Mouse (Mus musculus) C2C12 (cell line): Measurements from ENCODE around the gene Smtnl2.

ENCODE experiments used
- CTCF ChIP-seq: IDR thresholded peaks from one replicate; pipeline ENCODE4 v1.5.1; 2011; ENCODE audit not compliant: control insufficient read depth, insufficient read depth, insufficient read length
- FOSL1 ChIP-seq: IDR thresholded peaks from one replicate; pipeline ENCODE4 v1.8.0; 2011; ENCODE audit warnings: mild to moderate bottlenecking, low read length; ENCODE audit not compliant: poor library complexity, insufficient read depth, severe bottlenecking
- MAX ChIP-seq: IDR thresholded peaks from one replicate; pipeline ENCODE4 v1.6.1; 2011; ENCODE audit warnings: mild to moderate bottlenecking, control low read depth
- MYOD1 ChIP-seq: IDR thresholded peaks from one replicate; pipeline ENCODE4 v1.6.1; 2011; ENCODE audit warnings: low read depth; ENCODE audit not compliant: control insufficient read depth, insufficient read length
- MYOG ChIP-seq: IDR thresholded peaks from one replicate; pipeline ENCODE4 v1.6.1; 2011; ENCODE audit not compliant: control insufficient read depth, insufficient read length; ENCODE audit errors: extremely low read depth
- USF1 ChIP-seq: IDR thresholded peaks from one replicate; pipeline ENCODE4 v1.6.1; 2011; ENCODE audit warnings: low read depth, mild to moderate bottlenecking, control low read depth, moderate library complexity

DNA sequence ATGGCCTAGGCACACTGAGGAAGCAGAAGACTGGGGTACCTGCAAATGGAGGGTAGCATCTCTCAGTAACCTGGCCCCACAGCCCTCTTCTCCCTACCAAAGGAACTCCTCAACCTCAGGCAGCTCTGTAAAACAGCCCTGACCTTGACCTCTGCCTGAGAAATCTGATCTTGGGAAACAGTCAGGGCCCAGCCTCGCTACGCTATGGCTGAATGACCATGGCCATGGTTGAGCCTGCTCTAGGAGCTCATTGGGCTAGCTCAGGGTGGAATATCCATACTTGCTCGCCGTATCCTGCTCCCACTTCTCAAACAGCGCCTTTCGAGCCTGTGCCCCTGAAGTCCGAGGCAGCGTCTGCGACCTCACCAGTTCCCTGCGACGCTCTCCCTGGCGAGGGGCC lies 10.4 kb downstream of the Smtnl2 start:
- TF ChIP-seq CTCF (no peak), MAX (no peak), FOSL1 (no peak), MYOD1 (no peak), USF1 (no peak), MYOG (no peak)
